Mouse (Mus musculus) gastrocnemius, adult 2 months (tissue): Measurements from ENCODE around the gene Mal. TPM values are rescaled to one million over a fixed set of nuclear protein-coding genes. Genes with fewer than 3 reads are reported as not detected.
"Not testable (repeated sequence)": the region's sequence is repeated elsewhere in the genome, so short reads cannot be mapped to it uniquely, and the experiment has no call there.

ENCODE experiments used
- DNase-seq: peaks from one replicate; pipeline ENCODE4 v3.0.0; 2022
- H3K27ac ChIP-seq: fragments of 200-600 bp; 2 replicates; pipeline ENCODE4 v1.8.1; 2022; ENCODE audit warnings: mild to moderate bottlenecking
- H3K4me3 ChIP-seq: fragments of 200-600 bp; 2 replicates; pipeline ENCODE4 v1.8.1; 2022; ENCODE audit warnings: mild to moderate bottlenecking, moderate library complexity
- CTCF ChIP-seq: fragments of 200-600 bp; IDR thresholded peaks from 2 replicates; pipeline ENCODE4 v1.8.1; 2022; ENCODE audit warnings: antibody characterized with exemption, mild to moderate bottlenecking, moderate library complexity
- intact Hi-C: fragments of 180-260 bp; cut with DNase I; formaldehyde crosslinking; loops from one replicate; pipeline ENCODE4 v1.15.1; 2025
- total RNA-seq, 2 experiments: library from RNA; stranded (reverse); gene quantifications; 2 replicates each; pipeline ENCODE4 v1.2.3; 2021

The Mal gene
- total RNA-seq, 2 experiments from 2014 or later, result 1.3 TPM

- no peak overlapping the region for H3K4me3 ChIP-seq
- TF ChIP-seq CTCF, result no peak
- no peak overlapping the region for H3K27ac ChIP-seq
- DNase-seq, result no peak
- intact Hi-C loops, result no loop called here
Measured at GRCm38 (mm10) chr2:127611386-127611785, 45.1 kb downstream of the Mal start.

- Histone ChIP-seq H3K4me3 (no peak overlapping the region), H3K27ac (no peak overlapping the region)
- no peak for TF ChIP-seq CTCF
- intact Hi-C loops, result loop anchor here (2.0 to 5.0 kb wide), 2 partner anchors 58 to 236 kb away; no protein-coding TSS in a partner anchor
- DNase-seq, result no peak
Measured at GRCm38 (mm10) chr2:127608986-127609385, 47.5 kb downstream of the Mal start.

DNA sequence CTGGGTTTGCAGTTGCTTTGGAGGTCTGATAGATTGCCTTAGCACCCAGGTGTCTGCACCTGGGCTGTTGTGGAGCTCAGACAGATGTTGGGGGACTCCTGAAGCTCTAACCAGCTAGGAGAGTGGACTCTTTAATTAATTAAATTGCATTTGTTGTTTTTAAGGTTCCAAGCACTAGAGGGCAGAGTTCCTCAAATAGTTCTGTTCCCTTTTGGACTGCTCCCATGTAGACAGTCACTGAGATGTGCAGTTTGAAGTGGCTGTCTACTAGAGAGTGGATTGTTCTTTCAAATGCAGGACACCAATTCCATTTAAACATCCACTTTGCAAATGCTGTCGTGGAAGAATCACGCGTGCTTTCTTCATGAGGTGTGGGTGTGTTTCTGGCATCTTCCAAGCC, 48.3 kb downstream of the Mal start:
- DNase-seq, result no peak
- TF ChIP-seq CTCF, result peak; percentile 59
- intact Hi-C loops, result loop anchor here (2.0 to 5.0 kb wide), 2 partner anchors 59 to 237 kb away; no protein-coding TSS in a partner anchor
- Histone ChIP-seq H3K27ac (no peak overlapping the region), H3K4me3 (no peak overlapping the region)

DNA sequence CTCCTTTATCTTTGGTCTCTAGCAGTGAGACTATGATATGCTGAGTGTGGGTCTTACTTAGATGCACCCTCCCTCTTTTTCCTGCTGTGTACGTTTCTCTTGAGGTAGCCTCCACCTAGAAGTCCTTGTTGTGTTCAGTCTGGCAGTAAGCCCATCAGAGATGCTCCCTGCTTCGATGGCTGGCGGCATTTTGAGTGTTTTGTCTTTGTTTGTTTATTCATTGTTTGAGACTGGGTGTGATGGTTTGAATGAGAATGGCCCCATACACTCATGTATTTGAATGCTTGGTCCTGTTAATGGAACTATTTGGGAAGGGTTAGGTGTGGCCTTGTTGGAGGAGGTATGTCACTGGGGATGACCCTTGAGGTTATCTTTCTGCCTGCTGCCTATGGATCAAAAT, 51.3 kb downstream of the Mal start:
- no peak for DNase-seq
- Histone ChIP-seq H3K4me3 (no peak overlapping the region), H3K27ac (no peak overlapping the region)
- no peak for TF ChIP-seq CTCF
- intact Hi-C loops, result loop anchor here (5.0 kb wide), 1 partner anchor 62 kb away; no protein-coding TSS in a partner anchor

GRCm38 (mm10) chr2:127603383-127603782, 53.1 kb downstream of the Mal start:
- H3K27ac ChIP-seq, DNase-seq, H3K4me3 ChIP-seq, intact Hi-C loops: not testable (repeated sequence)

- DNase-seq, result no peak
- intact Hi-C loops, result no loop called here
- TF ChIP-seq CTCF, result peak; percentile 39
- Histone ChIP-seq H3K4me3 (peak overlapping the region; percentile 54), H3K27ac (peak overlapping the region; percentile 16)
Measured at GRCm38 (mm10) chr2:127590840-127591239, 65.7 kb downstream of the Mal start.

- DNase-seq, result no peak
- H3K27ac ChIP-seq, result peak overlapping the region; percentile 16
- no peak for TF ChIP-seq CTCF
- intact Hi-C loops, result no loop called here
- peak overlapping the region; percentile 54 for H3K4me3 ChIP-seq
Measured at GRCm38 (mm10) chr2:127590204-127590603, 66.3 kb downstream of the Mal start.

GRCm38 (mm10) chr2:127588897-127589296, 67.6 kb downstream of the Mal start:
- DNase-seq, result no peak
- TF ChIP-seq CTCF, result no peak
- no peak overlapping the region for H3K27ac ChIP-seq
- H3K4me3 ChIP-seq, result no peak overlapping the region
- intact Hi-C loops, result no loop called here

- Histone ChIP-seq H3K4me3 (peak overlapping the region; percentile 99), H3K27ac (peak overlapping the region; percentile 95)
- intact Hi-C loops, result no loop called here
- no peak for TF ChIP-seq CTCF
- no peak for DNase-seq
Measured at GRCm38 (mm10) chr2:127587514-127587844, 69.0 kb downstream of the Mal start.

DNA sequence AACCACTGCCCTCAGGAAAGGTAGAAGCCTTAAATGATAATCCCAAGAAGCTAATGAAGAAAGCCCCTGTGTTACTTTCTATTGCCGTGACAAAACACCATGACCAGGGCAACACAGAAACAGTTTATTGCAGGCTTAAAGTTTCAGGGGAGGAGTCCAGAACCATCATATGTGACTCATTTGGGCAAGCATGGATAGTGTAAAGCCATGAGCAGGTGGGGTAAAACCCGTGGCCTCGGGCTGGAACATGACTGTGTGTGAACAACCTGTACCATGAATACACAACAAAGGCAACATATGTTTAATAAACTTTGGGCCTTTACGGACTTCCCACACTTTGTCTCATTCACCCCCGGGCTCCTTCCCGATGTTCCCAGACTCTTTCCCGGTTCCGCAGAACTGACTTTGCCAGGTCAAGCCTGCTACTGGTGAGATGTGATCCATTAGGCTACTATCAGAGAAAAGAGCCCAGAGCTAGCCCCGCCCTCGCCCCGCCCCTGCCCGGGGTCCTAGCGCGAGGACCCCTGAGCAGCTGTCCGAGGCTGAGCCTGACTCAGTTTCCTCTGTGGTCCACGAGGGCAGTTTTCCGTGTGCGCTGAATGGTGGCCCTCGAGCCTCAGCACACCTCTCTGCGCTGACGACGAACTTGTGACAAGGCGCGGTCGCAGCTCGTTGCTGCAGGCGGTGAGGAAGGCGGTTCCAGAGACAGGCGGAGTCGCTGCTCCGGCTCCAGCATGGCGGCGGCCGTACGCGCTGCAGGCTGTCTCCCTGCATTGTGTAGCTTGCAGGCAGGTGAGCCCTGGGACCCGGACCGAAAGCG, 69.6 kb downstream of the Mal start, which contains the start of the genes Zfp661 and Mrps5:
Gene Zfp661, minus strand, starts transcription at position 401 of the 820 bp plus-strand sequence.
Gene Mrps5, plus strand, starts transcription at position 529 of the 820 bp plus-strand sequence.
- Histone ChIP-seq H3K4me3 (peak within 1 kb of the TSS; percentile 99), H3K27ac (peak within 1 kb of the TSS; percentile 95)
- intact Hi-C loops, result no loop called here
- no peak for TF ChIP-seq CTCF
- peak; percentile 89 for DNase-seq

DNA sequence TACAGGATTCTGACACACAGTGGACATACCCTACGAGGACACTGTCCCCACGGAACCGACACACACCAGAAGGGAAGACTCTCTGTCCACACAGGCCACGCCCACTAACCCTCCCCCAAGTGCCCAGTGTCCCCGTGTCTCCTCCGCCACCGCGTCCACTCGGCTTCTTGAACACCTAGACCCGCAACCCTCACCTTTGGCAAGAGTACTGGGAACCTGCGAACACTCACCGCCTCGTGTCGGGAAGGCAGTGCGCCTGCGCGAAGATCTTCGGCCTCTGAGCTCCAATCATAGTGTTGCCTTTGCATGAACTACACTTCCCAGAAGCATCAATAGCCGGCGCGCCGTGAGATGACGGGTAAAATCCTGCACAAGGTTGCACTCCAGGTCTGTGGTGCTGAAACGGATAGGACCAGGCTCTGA, 72.0 kb downstream of the Mal start:
- no peak for TF ChIP-seq CTCF
- intact Hi-C loops, result no loop called here
- peak; percentile 96 for DNase-seq
- Histone ChIP-seq H3K27ac (peak overlapping the region; percentile 88), H3K4me3 (peak overlapping the region; percentile 88)

Other genes with a start within 250 kb of the Mal start
- not detected for gene Gpat2, start 231.5 kb downstream of the Mal start, total RNA-seq
- gene Fahd2a, start 212.1 kb downstream of the Mal start, total RNA-seq, result 10 to 100 TPM; 18.8 to 26.9 TPM
- under 1 TPM; 0.28 to 0.31 TPM for gene Kcnip3, start 134.6 kb downstream of the Mal start, total RNA-seq
- gene Prom2, start 115.2 kb downstream of the Mal start, total RNA-seq, result not detected
- 1 to 10 TPM; 2.4 to 2.6 TPM for gene Zfp661, start 69.6 kb downstream of the Mal start, total RNA-seq
- 10 to 100 TPM; 74.1 to 96.2 TPM for gene Mrps5, start 69.5 kb downstream of the Mal start, total RNA-seq
- gene Mall, start 73.2 kb upstream of the Mal start, total RNA-seq, result 1 to 10 TPM; 1.6 to 3.8 TPM
- gene Nphp1, start 132.2 kb upstream of the Mal start, total RNA-seq, result 10 to 100 TPM; 21.5 to 23.2 TPM
- gene Mtln, start 135.8 kb upstream of the Mal start, total RNA-seq, result 100 to 1,000 TPM; 120 TPM
- not detected for gene Bub1, start 175.2 kb upstream of the Mal start, total RNA-seq
- under 1 TPM in 1 of 2 experiments, not detected in 1; 0.20 TPM for gene Acoxl, start 182.2 kb upstream of the Mal start, total RNA-seq